In the genomic region with DNA sequence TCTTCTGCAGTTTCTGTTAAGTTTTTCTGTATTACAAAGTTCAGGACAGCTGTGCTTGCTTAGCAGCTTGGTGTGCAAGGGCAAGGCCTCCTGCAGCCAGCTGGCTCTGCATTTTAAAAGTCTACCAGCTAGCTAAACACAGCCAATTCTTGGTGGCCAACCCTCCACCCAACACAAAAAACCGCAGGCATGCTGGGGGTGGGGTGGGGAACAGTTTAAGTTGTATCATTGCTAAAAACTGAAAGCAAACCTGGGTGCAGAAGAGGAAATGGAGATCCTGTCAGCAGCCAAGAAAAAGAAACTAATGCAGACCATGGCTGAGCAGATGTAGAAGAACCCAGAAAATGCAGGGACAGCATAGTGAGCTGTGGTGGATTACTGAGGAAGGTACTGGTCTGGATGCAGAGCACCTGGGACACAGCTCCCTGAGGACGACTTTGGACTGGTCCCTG, we compare ENCODE assay signal across 12 mouse cellular contexts. TPM values are rescaled to one million over a fixed set of nuclear protein-coding genes. Genes with fewer than 3 reads are reported as not detected.
DNase-seq lines count a peak whose midpoint lies in the region; ATAC-seq and TF ChIP-seq lines count a peak whose summit lies in the region.
"Had no signal": no experiment of that assay in that cellular context is flagged by ENCODE, and none has a peak within 500 bp of the region (broad histone marks: within the 10 kb centered on the region; RNA-seq: fewer than 3 reads in every experiment).

A gene (plus strand): TSS at position 402 of the 452 bp plus-strand sequence.

- WGBS in lung, adult 2 months = 38% methylated on average over 2 of the region's 2 CpGs
- 1% methylated on average over 2 of the region's 2 CpGs for WGBS in bone marrow, adult 2 months

- peak within 1 kb of the TSS; percentile 86 for H3K27ac ChIP-seq in bone marrow, adult 2 months (ENCODE audit: control insufficient read depth, insufficient read depth, low read depth, low read length, poor library complexity)
- H3K27ac ChIP-seq: lung, embryonic 15.5 days had no signal

- no peak within 1 kb of the TSS for H3K4me3 ChIP-seq in lung, adult 2 months (replicated peaks; ENCODE audit: extremely low read depth, low read depth, low read length)
- peak within 1 kb of the TSS; percentile 25 for H3K4me3 ChIP-seq in bone marrow, adult 2 months (replicated peaks; ENCODE audit: control insufficient read depth, low read depth, low read length)
- H3K4me3 ChIP-seq: lung, embryonic 15.5 days had no signal

- DNase-seq in lung, adult 18-20 months = peak; percentile 16 to 30
- DNase-seq in lung, adult 2 months = no peak
- peak; percentile 64 to 77 for DNase-seq in thymus, postnatal 36 days
- no peak for DNase-seq in urinary bladder, postnatal 14 days (ENCODE audit: low spot score)
- DNase-seq in left cerebral cortex, postnatal 14 days (ENCODE audit: low spot score in 2 of 2) = no peak
- no peak for DNase-seq in kidney, postnatal 14 days
- DNase-seq: cerebellum, adult 2 months; gastrocnemius, postnatal 36 days; layer of hippocampus, postnatal 36 days had no signal

- intact Hi-C loops in left cerebral cortex, postnatal 14 days (cut with DNase I) = no loop called here

- peak; percentile 55 for ATAC-seq in megakaryocyte-erythroid progenitor cell, adult 5-6 weeks (replicated peaks; ENCODE audit: low FRiP score, low TSS enrichment, poor library complexity, severe bottlenecking)

- TF ChIP-seq CTCF in lung, adult 2 months (IDR thresholded peaks at IDR 0.05; ENCODE audit: insufficient read depth, low read length) = no peak
- no peak for TF ChIP-seq CTCF in bone marrow, adult 2 months (IDR thresholded peaks at IDR 0.05; ENCODE audit: control insufficient read depth, insufficient read depth, low read length)

- TF ChIP-seq POLR2A in lung, adult 2 months (IDR thresholded peaks at IDR 0.05; ENCODE audit: borderline replicate concordance, extremely low read depth, low read depth, low read length) = no peak
- no peak for TF ChIP-seq POLR2A in bone marrow, adult 2 months (IDR thresholded peaks at IDR 0.05; ENCODE audit: borderline replicate concordance, control insufficient read depth, low read depth, low read length)

- no peaks in the 10 kb centered on the region for H3K4me1 ChIP-seq in lung, adult 2 months (ENCODE audit: control insufficient read depth, insufficient read depth, low read length)
- no peaks in the 10 kb centered on the region; the same call in 1 of the 2 replicates for H3K4me1 ChIP-seq in bone marrow, adult 2 months (ENCODE audit: control insufficient read depth, insufficient read depth, low read length)
- H3K4me1 ChIP-seq: lung, embryonic 15.5 days had no signal

RNA-seq across cellular contexts. Expression of the gene that starts here (rescaled TPM):
- polyA plus RNA-seq in lung, adult 2 months (2012; rRNA removed) = 0.28 and 0.38 TPM in 2 replicates
- polyA plus RNA-seq in bone marrow, adult 2 months (2011; ENCODE audit: insufficient read depth, insufficient read length, low replicate concordance, missing spikeins) = 4.8 and 24.3 TPM in 2 replicates
- total RNA-seq in megakaryocyte-erythroid progenitor cell, adult 5-6 weeks (2014; fragmentation: Nextera tagmentation) = 0.57 TPM in 1 of 2 replicates, not detected in the other
- 3.7 and 4.2 TPM in 2 replicates for total RNA-seq in megakaryocyte-erythroid progenitor cell, adult 5-6 weeks (2017)
- total RNA-seq in left cerebral cortex, postnatal 14 days (2021) = not detected
- total RNA-seq: gastrocnemius, postnatal 36 days; layer of hippocampus, postnatal 36 days had no signal
- polyA plus RNA-seq: cerebellum, adult 2 months had no signal

Comparison
In these comparisons a context has a peak if more than half of its experiments do, and no peak if none do; other contexts are left out.
1. DNase-seq: peak in lung, adult 18-20 months (2 of 2) and thymus, postnatal 36 days (2 of 2); none in lung, adult 2 months (single experiment), urinary bladder, postnatal 14 days (single experiment), left cerebral cortex, postnatal 14 days (0 of 2) and kidney, postnatal 14 days (single experiment).